Mouse (Mus musculus) urinary bladder, postnatal 25 days (tissue): ENCODE measurements around the gene Higd1b.

Experiments used
- DNase-seq: peaks from one replicate; pipeline ENCODE4 v3.0.0; 2022; ENCODE audit warnings: low spot score

Gene Higd1b

GRCm38 (mm10) chr11:102838616-102839150, 3.0 kb downstream of the Higd1b start:
- DNase-seq = no peak

GRCm38 (mm10) chr11:102845926-102846325, 10.3 kb downstream of the Higd1b start:
- no peak for DNase-seq

- peak; percentile 65 for DNase-seq
These were observed 16.2 kb downstream of the Higd1b start for GRCm38 (mm10) chr11:102851883-102852282.

GRCm38 (mm10) chr11:102853760-102854159, 18.1 kb downstream of the Higd1b start:
- DNase-seq = no peak

GRCm38 (mm10) chr11:102855941-102856340, 20.3 kb downstream of the Higd1b start:
- no peak for DNase-seq

GRCm38 (mm10) chr11:102858951-102859350, 23.3 kb downstream of the Higd1b start:
- no peak for DNase-seq

- no peak for DNase-seq
These were observed 24.3 kb downstream of the Higd1b start for GRCm38 (mm10) chr11:102859933-102860332.

- DNase-seq = peak; percentile 65
These were observed 28.6 kb downstream of the Higd1b start for GRCm38 (mm10) chr11:102864272-102864671.

GRCm38 (mm10) chr11:102874801-102875334, 39.2 kb downstream of the Higd1b start:
- DNase-seq = no peak

GRCm38 (mm10) chr11:102879558-102879957, 43.9 kb downstream of the Higd1b start:
- DNase-seq = no peak

- peak; percentile 94 for DNase-seq
These were observed 45.1 kb downstream of the Higd1b start, which contains the start of the genes Eftud2 and Ccdc103 for GRCm38 (mm10) chr11:102880585-102881313. Gene Eftud2 (minus strand): TSS chr11:102880985. Gene Ccdc103 (plus strand): TSS chr11:102881204.

- DNase-seq = no peak
These were observed 45.9 kb downstream of the Higd1b start for GRCm38 (mm10) chr11:102881314-102882198.

- DNase-seq = no peak
These were observed 49.1 kb downstream of the Higd1b start, which contains the start of gene Fam187a for GRCm38 (mm10) chr11:102884616-102885219. Gene Fam187a (plus strand): TSS chr11:102885169.

- no peak for DNase-seq
These were observed 51.8 kb downstream of the Higd1b start for GRCm38 (mm10) chr11:102887433-102887832.
